Mouse (Mus musculus) megakaryocyte, embryonic 14.5 days (primary cell): ENCODE data around the gene Rsph14. TPM values are rescaled to one million over a fixed set of nuclear protein-coding genes. Genes with fewer than 3 reads are reported as not detected.
A peak's percentile ranks its signal among the peaks of the same experiment; 100 is the strongest.

Experiments used
- H3K27me3 ChIP-seq: replicated peaks from 2 replicates; pipeline ENCODE3; 2012; ENCODE audit warnings: inconsistent platforms
- H3K36me3 ChIP-seq: replicated peaks from 2 replicates; pipeline ENCODE3; 2012; ENCODE audit warnings: low read length, inconsistent platforms, mixed read lengths
- H3K4me1 ChIP-seq: 2 replicates; pipeline ENCODE4 v1.6.1; 2012; ENCODE audit warnings: inconsistent platforms
- H3K4me3 ChIP-seq: replicated peaks from 2 replicates; pipeline ENCODE3; 2012; ENCODE audit warnings: moderate library complexity, mild to moderate bottlenecking, inconsistent platforms
- H3K9me3 ChIP-seq: 2 replicates; pipeline ENCODE4 v1.6.1; 2012; ENCODE audit warnings: inconsistent platforms
- FLI1 ChIP-seq: IDR thresholded peaks from 2 replicates; pipeline ENCODE4 v1.6.1; 2012; ENCODE audit warnings: low read length, inconsistent platforms, mixed read lengths
- GATA1 ChIP-seq: IDR thresholded peaks from 3 replicates; pipeline ENCODE4 v1.6.1; 2012; ENCODE audit warnings: mixed read lengths, low read length, inconsistent platforms, borderline replicate concordance
- polyA plus RNA-seq: library from polyadenylated mRNA; stranded (reverse); fragments of >175 nt; gene quantifications from 2 replicates; pipeline ENCODE4 v1.2.3, GENCODE M21; 2012; ENCODE audit warnings: low replicate concordance; ENCODE audit not compliant: insufficient read depth

Gene Rsph14
- not detected in 2 replicates for polyA plus RNA-seq

- Histone ChIP-seq H3K36me3 (peaks cover 4% of the 10 kb centered on the region), H3K27me3 (no peaks in the 10 kb centered on the region), H3K4me3 (no peak within 1 kb of the TSS), H3K9me3 (peaks cover 2% of the 10 kb centered on the region), H3K4me1 (peaks cover 86% of the 10 kb centered on the region)
- TF ChIP-seq GATA1 (no peak), FLI1 (no peak)
Observed at GRCm38 (mm10) chr10:75032395-75032794, at the start of gene Rsph14. Rsph14 (minus strand) TSS chr10:75032586.

- Histone ChIP-seq H3K4me3 (peak overlapping the region; percentile 7), H3K27me3 (no peaks in the 10 kb centered on the region), H3K4me1 (peaks cover 86% of the 10 kb centered on the region), H3K9me3 (no peaks in the 10 kb centered on the region), H3K36me3 (peaks cover 68% of the 10 kb centered on the region)
- no peak for TF ChIP-seq FLI1
- TF ChIP-seq GATA1: no peak
Observed at GRCm38 (mm10) chr10:75078174-75079128, 46.1 kb upstream of the Rsph14 start.

GRCm38 (mm10) chr10:75075665-75076064 is 43.3 kb upstream of the Rsph14 start:
- H3K4me1 ChIP-seq: peaks cover 99% of the 10 kb centered on the region
- TF ChIP-seq FLI1 (no peak), GATA1 (no peak)
- peaks cover 73% of the 10 kb centered on the region for H3K36me3 ChIP-seq
- no peaks in the 10 kb centered on the region for H3K27me3 ChIP-seq
- no peaks in the 10 kb centered on the region for H3K9me3 ChIP-seq
- no peak overlapping the region for H3K4me3 ChIP-seq

- Histone ChIP-seq H3K9me3 (no peaks in the 10 kb centered on the region), H3K4me3 (peak overlapping the region; percentile 76), H3K36me3 (peaks cover 74% of the 10 kb centered on the region), H3K4me1 (peaks cover 97% of the 10 kb centered on the region), H3K27me3 (no peaks in the 10 kb centered on the region)
- TF ChIP-seq GATA1: no peak
- no peak for TF ChIP-seq FLI1
Observed at GRCm38 (mm10) chr10:75070281-75070976, 38.0 kb upstream of the Rsph14 start.

GRCm38 (mm10) chr10:75068624-75069328 is 36.4 kb upstream of the Rsph14 start:
- H3K9me3 ChIP-seq: no peaks in the 10 kb centered on the region
- peaks cover 97% of the 10 kb centered on the region for H3K4me1 ChIP-seq
- H3K27me3 ChIP-seq: no peaks in the 10 kb centered on the region
- TF ChIP-seq GATA1: no peak
- no peak for TF ChIP-seq FLI1
- peaks cover 73% of the 10 kb centered on the region for H3K36me3 ChIP-seq
- H3K4me3 ChIP-seq: no peak overlapping the region

- TF ChIP-seq GATA1: no peak
- no peak for TF ChIP-seq FLI1
- Histone ChIP-seq H3K27me3 (no peaks in the 10 kb centered on the region), H3K9me3 (no peaks in the 10 kb centered on the region), H3K4me1 (peaks cover 97% of the 10 kb centered on the region), H3K4me3 (no peak overlapping the region), H3K36me3 (peaks cover 73% of the 10 kb centered on the region)
Observed at GRCm38 (mm10) chr10:75068086-75068485, 35.7 kb upstream of the Rsph14 start.

GRCm38 (mm10) chr10:75067446-75067845 is 35.1 kb upstream of the Rsph14 start:
- TF ChIP-seq FLI1 (no peak), GATA1 (no peak)
- Histone ChIP-seq H3K36me3 (peaks cover 67% of the 10 kb centered on the region), H3K27me3 (no peaks in the 10 kb centered on the region), H3K9me3 (no peaks in the 10 kb centered on the region), H3K4me3 (no peak overlapping the region), H3K4me1 (peaks cover 98% of the 10 kb centered on the region)

- no peak for TF ChIP-seq GATA1
- no peak for TF ChIP-seq FLI1
- H3K4me1 ChIP-seq: peaks cover 93% of the 10 kb centered on the region
- no peaks in the 10 kb centered on the region for H3K9me3 ChIP-seq
Observed at GRCm38 (mm10) chr10:75065691-75066090, 33.3 kb upstream of the Rsph14 start.

GRCm38 (mm10) chr10:75063301-75063965 is 31.0 kb upstream of the Rsph14 start:
- Histone ChIP-seq H3K9me3 (no peaks in the 10 kb centered on the region), H3K36me3 (peaks cover 48% of the 10 kb centered on the region), H3K4me3 (peak overlapping the region; percentile 86), H3K4me1 (peaks cover 89% of the 10 kb centered on the region), H3K27me3 (no peaks in the 10 kb centered on the region)
- TF ChIP-seq GATA1 (no peak), FLI1 (no peak)

More at GRCm38 (mm10) chr10:75065691-75066090, 33.3 kb upstream of the Rsph14 start:
- Histone ChIP-seq H3K27me3 (no peaks in the 10 kb centered on the region), H3K36me3 (peaks cover 58% of the 10 kb centered on the region), H3K4me3 (no peak overlapping the region)
